Mouse (Mus musculus) megakaryocyte, embryonic 14.5 days (primary cell): ENCODE data around the gene Lrfn2. TPM values are rescaled to one million over a fixed set of nuclear protein-coding genes. Genes with fewer than 3 reads are reported as not detected.
A peak's percentile ranks its signal among the peaks of the same experiment; 100 is the strongest.

Experiments used
- H3K27me3 ChIP-seq: replicated peaks from 2 replicates; pipeline ENCODE3; 2012; ENCODE audit warnings: inconsistent platforms
- H3K36me3 ChIP-seq: replicated peaks from 2 replicates; pipeline ENCODE3; 2012; ENCODE audit warnings: low read length, inconsistent platforms, mixed read lengths
- H3K4me1 ChIP-seq: 2 replicates; pipeline ENCODE4 v1.6.1; 2012; ENCODE audit warnings: inconsistent platforms
- H3K4me3 ChIP-seq: replicated peaks from 2 replicates; pipeline ENCODE3; 2012; ENCODE audit warnings: moderate library complexity, mild to moderate bottlenecking, inconsistent platforms
- H3K9me3 ChIP-seq: 2 replicates; pipeline ENCODE4 v1.6.1; 2012; ENCODE audit warnings: inconsistent platforms
- FLI1 ChIP-seq: IDR thresholded peaks from 2 replicates; pipeline ENCODE4 v1.6.1; 2012; ENCODE audit warnings: low read length, inconsistent platforms, mixed read lengths
- GATA1 ChIP-seq: IDR thresholded peaks from 3 replicates; pipeline ENCODE4 v1.6.1; 2012; ENCODE audit warnings: mixed read lengths, low read length, inconsistent platforms, borderline replicate concordance
- polyA plus RNA-seq: library from polyadenylated mRNA; stranded (reverse); fragments of >175 nt; gene quantifications from 2 replicates; pipeline ENCODE4 v1.2.3, GENCODE M21; 2012; ENCODE audit warnings: low replicate concordance; ENCODE audit not compliant: insufficient read depth

Gene Lrfn2
- polyA plus RNA-seq, 1 experiment, result not detected

- H3K27me3 ChIP-seq, result no peaks in the 10 kb centered on the region
- H3K4me3 ChIP-seq, result no peak overlapping the region
- no peaks in the 10 kb centered on the region for H3K36me3 ChIP-seq
- H3K4me1 ChIP-seq, result no peaks in the 10 kb centered on the region
- TF ChIP-seq FLI1 (no peak), GATA1 (no peak)
- peaks cover 21% of the 10 kb centered on the region for H3K9me3 ChIP-seq
Observed at GRCm38 (mm10) chr17:49096781-49097544, 164.8 kb downstream of the Lrfn2 start.

- TF ChIP-seq GATA1, result no peak
- TF ChIP-seq FLI1, result no peak
- Histone ChIP-seq H3K27me3 (no peaks in the 10 kb centered on the region), H3K9me3 (peaks cover 40% of the 10 kb centered on the region), H3K36me3 (no peaks in the 10 kb centered on the region), H3K4me1 (no peaks in the 10 kb centered on the region), H3K4me3 (peak overlapping the region; percentile 23)
Observed at GRCm38 (mm10) chr17:49111399-49111798, 179.2 kb downstream of the Lrfn2 start.

- Histone ChIP-seq H3K36me3 (no peaks in the 10 kb centered on the region), H3K4me1 (no peaks in the 10 kb centered on the region), H3K4me3 (no peak overlapping the region), H3K27me3 (no peaks in the 10 kb centered on the region), H3K9me3 (peaks cover 39% of the 10 kb centered on the region)
- no peak for TF ChIP-seq FLI1
- no peak for TF ChIP-seq GATA1
Observed at GRCm38 (mm10) chr17:49111911-49112310, 179.7 kb downstream of the Lrfn2 start.

- Histone ChIP-seq H3K4me1 (no peaks in the 10 kb centered on the region), H3K9me3 (peaks cover 28% of the 10 kb centered on the region), H3K4me3 (no peak overlapping the region), H3K36me3 (no peaks in the 10 kb centered on the region), H3K27me3 (no peaks in the 10 kb centered on the region)
- TF ChIP-seq FLI1, result no peak
- TF ChIP-seq GATA1, result no peak
Observed at GRCm38 (mm10) chr17:49113336-49113735, 181.2 kb downstream of the Lrfn2 start.

- no peak overlapping the region for H3K4me3 ChIP-seq
- peaks cover 6% of the 10 kb centered on the region; the same call in 1 of the 2 replicates for H3K9me3 ChIP-seq
- no peaks in the 10 kb centered on the region for H3K27me3 ChIP-seq
- TF ChIP-seq FLI1 (no peak), GATA1 (no peak)
- no peaks in the 10 kb centered on the region for H3K36me3 ChIP-seq
- no peaks in the 10 kb centered on the region for H3K4me1 ChIP-seq
Observed at GRCm38 (mm10) chr17:49124166-49124565, 192.0 kb downstream of the Lrfn2 start.

- no peaks in the 10 kb centered on the region for H3K27me3 ChIP-seq
- H3K4me1 ChIP-seq, result no peaks in the 10 kb centered on the region
- peaks cover 8% of the 10 kb centered on the region; the same call in 1 of the 2 replicates for H3K9me3 ChIP-seq
- no peak overlapping the region for H3K4me3 ChIP-seq
- TF ChIP-seq GATA1 (no peak), FLI1 (no peak)
- H3K36me3 ChIP-seq, result no peaks in the 10 kb centered on the region
Observed at GRCm38 (mm10) chr17:49124642-49125041, 192.5 kb downstream of the Lrfn2 start.
